Mouse (Mus musculus) stomach, postnatal 0 days (tissue): ENCODE measurements at regions not wholly inside any gene's neighbourhood (a gene's known extent, or its start where the extent isn't known, plus 50 kb on each side); places are given as distances from the start of the nearest gene placed in this dataset.

Source experiments
- ATAC-seq: fragments of 200-750 bp; cut with Nextera tagmentation; 2 replicates; pipeline ENCODE4 v1.8.0; 2017; ENCODE audit not compliant: low FRiP score, low TSS enrichment
- DNase-seq: peaks from one replicate; pipeline ENCODE4 v3.0.0-alpha.2; 2016; ENCODE audit warnings: low spot score
- H3K27ac ChIP-seq: fragments of 300-500 bp; sonication (generic); replicated peaks from 2 replicates; pipeline ENCODE4 v1.5.1; 2014; ENCODE audit warnings: mild to moderate bottlenecking, control low read depth
- H3K27me3 ChIP-seq: fragments of 300-500 bp; sonication (generic); 2 replicates; pipeline ENCODE4 v1.6.1; 2014; ENCODE audit warnings: low read length; ENCODE audit not compliant: control insufficient read depth, insufficient read depth
- H3K36me3 ChIP-seq: fragments of 300-500 bp; sonication (generic); 2 replicates; pipeline ENCODE4 v1.6.1; 2014; ENCODE audit warnings: low read length, mixed read lengths; ENCODE audit not compliant: control insufficient read depth, insufficient read depth
- H3K4me1 ChIP-seq: fragments of 300-500 bp; sonication (generic); replicated peaks from 2 replicates; pipeline ENCODE4 v1.6.1; 2014; ENCODE audit warnings: antibody characterized with exemption; ENCODE audit not compliant: control insufficient read depth, insufficient read depth
- H3K4me2 ChIP-seq: fragments of 300-500 bp; sonication (generic); replicated peaks from 2 replicates; pipeline ENCODE4 v1.6.1; 2014; ENCODE audit warnings: low read depth, mild to moderate bottlenecking, control low read depth, moderate library complexity
- H3K4me3 ChIP-seq: fragments of 300-500 bp; sonication (generic); 2 replicates; pipeline ENCODE4 v1.5.1; 2014; ENCODE audit warnings: low read depth, low read length, control low read depth
- H3K9ac ChIP-seq: fragments of 300-500 bp; sonication (generic); 2 replicates; pipeline ENCODE4 v1.6.1; 2014; ENCODE audit warnings: mild to moderate bottlenecking, low read length, control low read depth, mixed read lengths
- H3K9me3 ChIP-seq: fragments of 300-500 bp; sonication (generic); 2 replicates; pipeline ENCODE4 v1.6.1; 2016; ENCODE audit warnings: low read length; ENCODE audit not compliant: control insufficient read depth
- CTCF ChIP-seq: IDR thresholded peaks from 2 replicates; pipeline ENCODE4 v1.5.1; 2016; ENCODE audit warnings: antibody characterized with exemption, low read depth, mild to moderate bottlenecking, moderate library complexity
- EP300 ChIP-seq: optimal IDR thresholded peaks from 2 replicates; pipeline ENCODE3; 2016; ENCODE audit warnings: antibody characterized with exemption
- WGBS: fragments of 180-500 bp; shearing (Covaris S2); extraction: QIAGEN DNeasy Blood & Tissue Kit; methylation state at CpG from one replicate; pipeline ENCODE4 v1.1.7; 2014; 5-methylcytosine and 5-hydroxymethylcytosine counted together

DNA sequence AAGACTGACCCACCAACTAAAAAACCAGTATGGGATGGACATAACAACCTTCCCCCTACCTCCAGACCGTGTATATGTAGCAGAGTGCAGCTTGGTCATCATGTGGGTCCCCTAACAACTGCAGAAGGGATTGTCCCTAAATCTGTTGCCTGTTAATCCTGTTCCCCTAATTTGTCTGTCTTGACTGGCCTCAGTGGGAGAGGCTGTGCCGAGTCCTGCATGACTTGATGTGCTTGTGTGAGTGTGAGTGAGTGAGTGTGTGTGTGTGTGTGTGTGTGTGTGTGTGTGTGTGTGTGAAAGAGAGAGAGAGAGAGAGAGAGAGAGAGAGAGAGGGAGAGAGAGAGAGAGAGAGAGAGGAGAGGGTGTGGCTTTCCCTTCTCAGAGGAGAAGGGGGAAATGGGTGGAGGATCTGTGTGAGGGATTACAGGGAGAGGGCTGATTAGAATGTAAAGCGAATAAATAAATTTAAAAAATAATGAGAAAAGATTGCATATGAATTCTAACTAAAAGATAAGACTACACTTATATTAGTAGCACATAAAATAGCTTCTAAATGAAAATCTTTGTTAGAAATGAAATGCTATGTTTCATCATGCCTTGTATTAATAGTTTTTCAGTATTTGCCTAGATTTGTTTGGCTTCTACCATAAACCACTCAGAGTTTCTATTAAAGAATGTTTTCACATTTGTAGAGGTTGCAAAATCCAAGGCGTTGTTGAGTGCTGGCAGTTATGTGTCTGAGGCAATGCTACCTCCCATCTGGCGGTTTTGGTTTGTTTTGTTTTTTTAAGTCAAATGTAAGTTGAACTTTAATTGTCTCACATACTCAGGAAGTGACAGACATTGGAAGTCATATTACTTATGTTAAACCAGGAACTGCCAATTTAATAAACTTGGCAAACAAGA lies 740.9 kb downstream of the Abca13 start:
- DNase-seq (no peak), ATAC-seq (no peak)
- Histone ChIP-seq H3K4me1 (no peaks in the 10 kb centered on the region), H3K27ac (no peak overlapping the region), H3K27me3 (no peaks in the 10 kb centered on the region), H3K9me3 (no peaks in the 10 kb centered on the region), H3K36me3 (no peaks in the 10 kb centered on the region), H3K9ac (no peak overlapping the region), H3K4me3 (no peak overlapping the region), H3K4me2 (no peak overlapping the region)
- 57% methylated on average over 5 of the region's 5 CpGs for WGBS
- TF ChIP-seq CTCF, result no peak
- TF ChIP-seq EP300, result no peak

DNA sequence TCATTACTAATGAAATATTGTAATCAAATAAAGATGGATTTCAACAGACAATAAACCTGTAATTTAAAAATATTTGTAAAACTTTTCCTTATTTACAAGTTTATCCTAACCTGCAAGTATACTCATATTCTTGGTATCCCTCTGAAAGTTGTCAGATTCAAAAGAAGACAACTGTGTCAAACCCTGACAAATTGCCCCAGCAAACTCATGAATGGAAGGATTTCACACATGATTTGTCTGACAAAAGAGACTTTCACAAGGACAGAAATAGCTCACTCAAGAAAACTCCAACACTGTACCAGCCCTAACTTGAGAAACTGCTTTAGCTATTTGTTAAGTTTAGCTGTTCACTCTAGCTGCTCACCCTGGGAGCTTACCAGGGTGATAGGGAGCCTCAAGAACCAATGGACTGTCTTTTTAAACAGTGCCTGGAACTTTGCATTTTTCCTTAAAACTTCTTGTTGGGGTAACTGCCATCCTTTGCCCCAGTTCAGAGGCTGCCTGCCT lies 771.0 kb downstream of the Abca13 start:
- Histone ChIP-seq H3K27ac (no peak overlapping the region), H3K9me3 (no peaks in the 10 kb centered on the region), H3K4me1 (no peaks in the 10 kb centered on the region), H3K27me3 (no peaks in the 10 kb centered on the region), H3K9ac (no peak overlapping the region), H3K4me3 (no peak overlapping the region), H3K36me3 (no peaks in the 10 kb centered on the region), H3K4me2 (no peak overlapping the region)
- ATAC-seq (no peak), DNase-seq (no peak)
- TF ChIP-seq EP300 (no peak), CTCF (no peak)

DNA sequence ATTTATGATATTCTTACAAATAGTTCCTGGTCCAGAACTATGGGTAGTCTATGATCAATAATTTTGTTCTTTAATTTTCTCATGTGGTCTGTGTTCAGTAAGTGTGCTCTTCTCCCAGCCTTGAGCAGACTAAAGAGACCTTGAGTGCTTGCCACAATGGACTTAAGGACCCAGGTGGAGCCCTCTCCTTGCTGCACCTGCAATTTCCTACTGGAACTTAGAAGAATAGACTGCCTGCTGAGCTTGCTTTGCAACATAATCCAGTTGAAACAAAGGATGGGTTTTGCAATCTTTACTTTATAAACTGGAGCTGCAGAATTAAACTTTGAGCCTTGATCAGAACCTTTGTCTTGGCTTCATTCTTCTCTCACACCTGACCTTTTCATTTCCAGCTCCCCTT lies 791.2 kb downstream of the Abca13 start:
- TF ChIP-seq EP300 (no peak), CTCF (no peak)
- Histone ChIP-seq H3K4me1 (no peaks in the 10 kb centered on the region), H3K27me3 (no peaks in the 10 kb centered on the region), H3K9ac (no peak overlapping the region), H3K4me3 (no peak overlapping the region), H3K27ac (no peak overlapping the region), H3K9me3 (no peaks in the 10 kb centered on the region), H3K36me3 (no peaks in the 10 kb centered on the region), H3K4me2 (no peak overlapping the region)
- DNase-seq (no peak), ATAC-seq (no peak)

DNA sequence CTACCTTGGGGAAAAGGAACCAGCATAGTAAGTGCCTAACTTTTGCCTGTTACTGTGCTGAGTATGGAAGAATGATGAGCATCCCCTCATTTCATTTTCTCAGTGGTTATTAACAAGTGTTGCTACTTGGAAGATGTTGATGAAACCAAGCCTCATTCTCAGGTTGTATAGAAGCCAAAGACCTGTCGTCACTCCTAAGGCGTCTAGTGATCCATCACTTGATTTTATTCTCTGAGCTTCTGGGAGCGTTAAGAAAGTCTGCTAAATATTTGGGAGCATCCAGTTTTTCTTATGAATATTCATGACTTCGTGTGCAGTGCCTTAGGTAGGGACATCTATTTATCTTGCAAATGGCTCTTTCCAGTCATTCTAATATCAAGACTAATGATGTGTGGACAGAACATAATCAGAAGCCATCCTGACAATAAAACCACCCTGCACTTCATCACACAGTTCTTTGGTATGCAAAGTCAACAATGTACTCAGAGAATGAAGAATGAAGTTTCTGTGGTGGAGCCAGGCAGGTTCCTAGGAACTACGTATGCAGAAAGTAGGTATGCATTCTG lies 802.9 kb downstream of the Abca13 start:
- Histone ChIP-seq H3K36me3 (no peaks in the 10 kb centered on the region), H3K27ac (no peak overlapping the region), H3K4me2 (no peak overlapping the region), H3K27me3 (no peaks in the 10 kb centered on the region), H3K9me3 (no peaks in the 10 kb centered on the region), H3K4me1 (no peaks in the 10 kb centered on the region), H3K9ac (no peak overlapping the region), H3K4me3 (no peak overlapping the region)
- ATAC-seq, result no peak
- DNase-seq, result no peak
- no peak for TF ChIP-seq CTCF
- TF ChIP-seq EP300, result no peak
- WGBS, result 53% methylated on average over 5 of the region's 5 CpGs

DNA sequence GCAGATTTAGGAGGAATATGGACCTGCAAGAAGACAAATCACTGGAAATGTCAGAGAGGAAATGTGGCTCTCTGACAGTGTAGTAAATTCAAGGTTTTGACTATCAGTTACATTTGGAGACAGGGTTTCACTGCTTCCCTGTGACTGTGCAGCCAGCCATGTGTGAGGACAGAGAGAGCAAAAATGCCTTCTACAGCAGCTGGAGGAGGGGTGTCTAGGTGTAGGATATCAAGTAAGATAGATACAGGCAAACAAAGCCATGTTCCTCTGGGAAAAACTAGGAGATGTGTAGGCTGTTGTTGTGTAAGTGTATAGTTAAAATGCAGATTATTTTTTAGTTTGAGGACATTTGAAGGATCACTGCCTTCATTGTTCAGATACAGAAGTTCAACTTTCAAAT lies 803.6 kb downstream of the Abca13 start:
- H3K4me3 ChIP-seq, result no peak overlapping the region
- TF ChIP-seq EP300, result no peak
- TF ChIP-seq CTCF, result no peak
- H3K36me3 ChIP-seq, result no peaks in the 10 kb centered on the region
- no peaks in the 10 kb centered on the region for H3K27me3 ChIP-seq
- no peak for ATAC-seq
- H3K9ac ChIP-seq, result no peak overlapping the region
- H3K4me2 ChIP-seq, result no peak overlapping the region
- H3K9me3 ChIP-seq, result no peaks in the 10 kb centered on the region
- H3K27ac ChIP-seq, result no peak overlapping the region
- H3K4me1 ChIP-seq, result no peaks in the 10 kb centered on the region
- DNase-seq, result no peak

DNA sequence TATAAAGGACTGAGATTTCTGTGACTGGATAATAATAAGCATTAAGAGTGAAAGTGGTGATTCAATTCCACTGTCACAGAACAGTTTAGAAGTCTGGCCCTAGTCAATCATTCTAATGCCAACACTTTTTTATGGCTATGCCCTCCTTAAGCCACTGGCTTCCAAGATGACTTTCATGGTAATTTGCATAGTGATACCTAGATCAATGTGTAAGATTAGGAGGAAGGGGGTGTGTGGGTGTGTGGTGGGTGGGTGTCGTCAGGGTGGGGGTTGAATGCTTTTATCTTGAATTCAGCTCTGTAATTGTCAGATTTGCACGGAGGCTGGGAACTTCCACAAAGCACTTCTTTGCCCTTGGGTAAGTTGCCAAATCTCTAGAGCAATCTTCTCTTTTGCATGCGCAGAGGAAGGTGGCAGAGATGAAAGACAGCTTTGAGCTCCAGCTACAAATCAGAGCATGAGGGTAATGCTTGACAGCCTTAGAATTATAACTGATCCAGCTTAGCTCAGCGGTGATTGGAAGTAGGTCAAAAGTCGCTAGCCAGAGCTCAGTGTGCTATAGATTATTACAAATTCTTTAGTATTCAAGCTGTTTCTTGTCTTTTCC lies 805.9 kb downstream of the Abca13 start:
- no peak for DNase-seq
- no peak overlapping the region for H3K4me3 ChIP-seq
- WGBS, result 41% methylated on average over 5 of the region's 5 CpGs

More for the DNA sequence above, 805.9 kb downstream of the Abca13 start:
- no peaks in the 10 kb centered on the region for H3K36me3 ChIP-seq
- no peak for ATAC-seq
- H3K4me1 ChIP-seq, result no peaks in the 10 kb centered on the region
- no peak overlapping the region for H3K9ac ChIP-seq
- H3K27me3 ChIP-seq, result no peaks in the 10 kb centered on the region
- H3K27ac ChIP-seq, result no peak overlapping the region
- no peak for TF ChIP-seq CTCF
- TF ChIP-seq EP300, result no peak
- H3K4me2 ChIP-seq, result no peak overlapping the region
- H3K9me3 ChIP-seq, result no peaks in the 10 kb centered on the region
